Mouse (Mus musculus) limb, embryonic 14.5 days (tissue): ENCODE data around the gene Dusp10. TPM values are rescaled to one million over a fixed set of nuclear protein-coding genes. Genes with fewer than 3 reads are reported as not detected.

Experiments used
- ATAC-seq: fragments of 200-750 bp; cut with Nextera tagmentation; 2 replicates; pipeline ENCODE4 v1.8.0; 2017; ENCODE audit warnings: low read depth, moderate number of reproducible peaks, moderate TSS enrichment; ENCODE audit not compliant: low FRiP score
- DNase-seq: peaks from one replicate; pipeline ENCODE4 v3.0.0-alpha.2; 2015; ENCODE audit warnings: low spot score
- H3K27ac ChIP-seq: fragments of 300-500 bp; sonication (generic); replicated peaks from 2 replicates; pipeline ENCODE4 v1.5.1; 2014; ENCODE audit warnings: low read depth, mild to moderate bottlenecking, low read length, moderate library complexity, mixed read lengths
- H3K27me3 ChIP-seq: fragments of 300-500 bp; sonication (generic); 2 replicates; pipeline ENCODE4 v1.6.1; 2014; ENCODE audit warnings: low read length, mixed read lengths; ENCODE audit not compliant: control insufficient read depth, insufficient read depth
- H3K36me3 ChIP-seq: fragments of 300-500 bp; sonication (generic); 2 replicates; pipeline ENCODE4 v1.6.1; 2014; ENCODE audit warnings: mild to moderate bottlenecking, low read length, moderate library complexity, mixed read lengths; ENCODE audit not compliant: control insufficient read depth, insufficient read depth
- H3K4me1 ChIP-seq: fragments of 300-500 bp; sonication (generic); 2 replicates; pipeline ENCODE4 v1.6.1; 2014; ENCODE audit warnings: antibody characterized with exemption, low read length, mixed read lengths; ENCODE audit not compliant: control insufficient read depth, insufficient read depth
- H3K4me2 ChIP-seq: fragments of 300-500 bp; sonication (generic); replicated peaks from 2 replicates; pipeline ENCODE4 v1.6.1; 2014; ENCODE audit warnings: low read depth, mild to moderate bottlenecking, low read length, moderate library complexity; ENCODE audit not compliant: severe bottlenecking
- H3K4me3 ChIP-seq: fragments of 300-500 bp; sonication (generic); replicated peaks from 2 replicates; pipeline ENCODE4 v1.5.1; 2014; ENCODE audit warnings: low read length
- H3K9ac ChIP-seq: fragments of 300-500 bp; sonication (generic); 2 replicates; pipeline ENCODE4 v1.6.1; 2014; ENCODE audit warnings: mild to moderate bottlenecking, low read depth, low read length, moderate library complexity; ENCODE audit not compliant: severe bottlenecking
- H3K9me3 ChIP-seq: fragments of 300-500 bp; sonication (generic); 2 replicates; pipeline ENCODE4 v1.6.1; 2016; ENCODE audit warnings: low read length; ENCODE audit not compliant: control insufficient read depth
- POLR2A ChIP-seq: fragments of 200-500 bp; IDR thresholded peaks from 2 replicates; pipeline ENCODE4 v1.8.0; 2012; ENCODE audit warnings: inconsistent platforms, mild to moderate bottlenecking, moderate library complexity, borderline replicate concordance; ENCODE audit not compliant: insufficient read depth, insufficient read length; ENCODE audit errors: extremely low read depth
- WGBS: fragments of 180-500 bp; shearing (Covaris S2); extraction: QIAGEN DNeasy Blood & Tissue Kit; methylation state at CpG from one replicate; pipeline ENCODE4 v1.1.7; 2014; 5-methylcytosine and 5-hydroxymethylcytosine counted together
- polyA plus RNA-seq, 2 experiments: library from polyadenylated mRNA; depleted of rRNA in 1 of 2; stranded (reverse) in 1 of 2; unstranded in 1 of 2; fragments of >200 nt; fragmentation: Nextera tagmentation in 1 of 2; extraction: Ambion mirVana in 1 of 2; gene quantifications; 2 replicates each; pipeline versions ENCODE4 v1.2.1 to v1.2.3; 2012 to 2014

The Dusp10 gene
- polyA plus RNA-seq, 2 experiments, result 16.7 to 22.1 TPM

DNA sequence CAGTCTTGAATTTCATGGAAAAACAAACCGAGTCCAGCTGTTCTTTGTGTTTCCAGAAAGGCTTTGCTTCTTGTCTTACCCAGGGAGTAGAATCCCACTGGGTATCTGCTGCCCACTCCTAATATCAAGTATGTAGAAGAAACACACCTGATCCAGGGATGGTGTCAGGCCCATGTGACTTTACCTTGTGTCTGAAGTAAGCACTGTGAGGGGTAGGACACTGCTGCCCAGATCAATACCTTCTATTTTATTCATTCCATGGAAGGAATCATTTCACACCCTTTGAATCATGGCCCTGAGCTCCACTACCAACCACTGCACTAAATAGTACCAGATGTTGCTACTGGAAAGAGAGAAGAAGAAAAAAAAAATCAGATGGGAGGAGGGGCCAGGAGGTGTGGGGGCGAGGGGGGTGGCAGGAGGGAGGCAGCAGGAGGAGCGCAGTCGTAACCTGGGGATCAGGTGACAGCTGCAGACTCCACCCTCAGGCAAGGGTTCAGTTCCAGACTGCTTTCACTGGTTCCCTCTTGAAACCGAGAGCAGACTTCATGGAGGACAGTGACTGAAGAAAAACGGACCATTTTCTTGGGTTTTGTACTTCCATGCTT, 33.1 kb downstream of the Dusp10 start:
- Histone ChIP-seq H3K9ac (no peak overlapping the region), H3K27ac (no peak overlapping the region), H3K4me2 (no peak overlapping the region), H3K4me1 (peaks cover 17% of the 10 kb centered on the region), H3K36me3 (no peaks in the 10 kb centered on the region), H3K9me3 (no peaks in the 10 kb centered on the region), H3K27me3 (no peaks in the 10 kb centered on the region), H3K4me3 (no peak overlapping the region)
- 14% methylated on average over 6 of the region's 6 CpGs for WGBS
- peak; percentile 48 for DNase-seq
- ATAC-seq, result no peak
- no peak for TF ChIP-seq POLR2A

- Histone ChIP-seq H3K27ac (no peak overlapping the region), H3K9me3 (no peaks in the 10 kb centered on the region), H3K4me2 (no peak overlapping the region), H3K9ac (no peak overlapping the region), H3K27me3 (no peaks in the 10 kb centered on the region), H3K4me3 (no peak overlapping the region), H3K4me1 (peaks cover 16% of the 10 kb centered on the region), H3K36me3 (no peaks in the 10 kb centered on the region)
- no peak for TF ChIP-seq POLR2A
- ATAC-seq (no peak), DNase-seq (no peak)
- 86% methylated on average over 9 of the region's 9 CpGs for WGBS
Observed at GRCm38 (mm10) chr1:184047818-184048217, 34.7 kb downstream of the Dusp10 start.

- 73% methylated on average over 10 of the region's 10 CpGs for WGBS
- ATAC-seq, result no peak
Observed at GRCm38 (mm10) chr1:184048675-184049418, 35.7 kb downstream of the Dusp10 start.

DNA sequence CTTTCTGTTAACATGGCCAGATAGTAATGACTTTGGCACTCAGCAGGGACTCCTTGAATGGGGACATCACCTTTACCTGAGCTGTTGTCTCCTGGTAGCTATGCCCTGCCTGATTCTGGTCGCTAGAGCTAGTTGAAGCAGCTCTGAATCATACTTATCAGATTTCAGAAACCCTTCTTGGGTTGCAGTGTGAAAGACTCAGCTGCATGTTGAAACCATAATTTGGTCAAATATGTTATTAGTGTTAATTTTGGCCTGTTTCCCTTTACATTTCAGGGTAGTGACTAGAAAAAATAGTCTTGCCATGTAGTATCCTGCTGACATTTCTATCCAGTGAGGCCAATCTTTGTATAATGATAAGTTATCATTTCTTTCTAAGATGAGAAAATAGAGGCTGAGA, 38.2 kb downstream of the Dusp10 start:
- no peaks in the 10 kb centered on the region for H3K9me3 ChIP-seq
- H3K4me1 ChIP-seq, result peaks cover 10% of the 10 kb centered on the region
- 44% methylated on average over 1 of the region's 1 CpGs for WGBS
- DNase-seq (no peak), ATAC-seq (no peak)
- no peak overlapping the region for H3K4me2 ChIP-seq
- H3K9ac ChIP-seq, result no peak overlapping the region
- H3K36me3 ChIP-seq, result no peaks in the 10 kb centered on the region
- H3K27ac ChIP-seq, result no peak overlapping the region
- H3K27me3 ChIP-seq, result no peaks in the 10 kb centered on the region
- TF ChIP-seq POLR2A, result no peak
- no peak overlapping the region for H3K4me3 ChIP-seq

More at GRCm38 (mm10) chr1:184048675-184049418, 35.7 kb downstream of the Dusp10 start:
- H3K9ac ChIP-seq, result no peak overlapping the region
- no peaks in the 10 kb centered on the region for H3K9me3 ChIP-seq
- H3K4me1 ChIP-seq, result peaks cover 16% of the 10 kb centered on the region
- TF ChIP-seq POLR2A, result no peak
- no peak overlapping the region for H3K27ac ChIP-seq
- no peaks in the 10 kb centered on the region for H3K36me3 ChIP-seq
- H3K27me3 ChIP-seq, result no peaks in the 10 kb centered on the region
- no peak overlapping the region for H3K4me3 ChIP-seq
- no peak overlapping the region for H3K4me2 ChIP-seq
- DNase-seq, result no peak

- Histone ChIP-seq H3K4me1 (peaks cover 5% of the 10 kb centered on the region), H3K36me3 (no peaks in the 10 kb centered on the region)
Observed at GRCm38 (mm10) chr1:184051824-184052223, 38.7 kb downstream of the Dusp10 start.

More at GRCm38 (mm10) chr1:184051824-184052223, 38.7 kb downstream of the Dusp10 start:
- ATAC-seq (no peak), DNase-seq (no peak)
- Histone ChIP-seq H3K9ac (no peak overlapping the region), H3K27ac (no peak overlapping the region), H3K4me3 (no peak overlapping the region), H3K4me2 (no peak overlapping the region), H3K27me3 (no peaks in the 10 kb centered on the region), H3K9me3 (no peaks in the 10 kb centered on the region)
- no peak for TF ChIP-seq POLR2A
- 22% methylated on average over 6 of the region's 6 CpGs for WGBS
